Mouse (Mus musculus): ENCODE results near the gene Pmp22.

The Pmp22 gene

GRCm38 (mm10) chr11:63162806-63163205 is 34.0 kb downstream of the Pmp22 start:
- no peak for DNase-seq (ENCODE audit: low read depth, low spot score)

DNA sequence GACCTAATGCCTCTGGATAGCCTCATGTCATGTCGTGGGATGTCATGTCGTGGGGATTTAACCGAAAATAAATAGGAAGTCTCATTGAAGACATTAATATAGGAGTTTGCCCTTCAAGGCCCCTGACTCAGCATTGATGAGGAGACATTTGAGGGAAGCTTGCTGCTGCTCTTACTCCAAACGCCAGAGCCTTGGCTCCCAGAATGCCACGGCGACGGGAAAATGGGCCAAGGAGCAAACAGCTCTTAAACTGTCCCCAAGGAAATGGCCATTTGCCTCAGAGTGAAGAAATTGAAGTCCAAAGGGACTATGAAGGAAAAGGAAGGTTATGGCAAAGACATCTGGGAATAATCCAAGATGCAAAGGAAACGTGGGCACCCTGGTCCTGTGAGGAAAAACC is 34.8 kb downstream of the Pmp22 start:
- DNase-seq (ENCODE audit: low read depth, low spot score) = no peak

DNA sequence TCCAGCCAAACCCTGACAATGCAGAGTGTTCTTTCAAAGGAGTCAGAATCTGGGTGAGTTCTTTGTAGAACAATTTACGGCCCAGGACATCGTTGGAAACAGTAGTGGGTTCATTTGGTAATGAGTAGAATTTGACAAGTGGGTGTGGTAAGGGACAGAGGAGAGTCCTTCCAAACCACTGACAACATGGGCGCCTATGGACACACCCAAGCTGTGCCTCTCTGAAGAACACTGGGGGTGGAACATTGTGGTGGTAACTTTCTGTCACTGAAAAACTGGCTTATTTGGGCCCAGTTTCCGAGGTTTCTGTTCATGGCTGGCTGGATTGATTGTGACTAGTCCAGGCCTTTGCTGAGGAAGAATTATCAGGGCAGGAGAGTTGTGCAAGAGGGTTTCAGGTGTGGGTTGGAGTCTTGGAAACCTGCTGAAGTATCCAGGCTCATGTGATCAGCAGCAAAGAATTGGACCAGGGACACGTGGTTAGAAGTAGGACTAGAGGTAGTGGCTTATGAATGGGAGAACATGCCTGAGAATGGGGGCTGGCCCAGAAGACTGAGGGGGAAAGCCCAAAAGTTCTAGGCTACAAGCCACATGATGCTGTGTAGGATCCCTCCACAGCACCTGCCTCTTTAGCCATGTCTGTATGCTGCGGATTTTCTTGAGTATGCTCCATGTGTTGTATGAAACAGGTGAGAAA is 35.4 kb downstream of the Pmp22 start:
- DNase-seq (ENCODE audit: low read depth, low spot score) = no peak

DNA sequence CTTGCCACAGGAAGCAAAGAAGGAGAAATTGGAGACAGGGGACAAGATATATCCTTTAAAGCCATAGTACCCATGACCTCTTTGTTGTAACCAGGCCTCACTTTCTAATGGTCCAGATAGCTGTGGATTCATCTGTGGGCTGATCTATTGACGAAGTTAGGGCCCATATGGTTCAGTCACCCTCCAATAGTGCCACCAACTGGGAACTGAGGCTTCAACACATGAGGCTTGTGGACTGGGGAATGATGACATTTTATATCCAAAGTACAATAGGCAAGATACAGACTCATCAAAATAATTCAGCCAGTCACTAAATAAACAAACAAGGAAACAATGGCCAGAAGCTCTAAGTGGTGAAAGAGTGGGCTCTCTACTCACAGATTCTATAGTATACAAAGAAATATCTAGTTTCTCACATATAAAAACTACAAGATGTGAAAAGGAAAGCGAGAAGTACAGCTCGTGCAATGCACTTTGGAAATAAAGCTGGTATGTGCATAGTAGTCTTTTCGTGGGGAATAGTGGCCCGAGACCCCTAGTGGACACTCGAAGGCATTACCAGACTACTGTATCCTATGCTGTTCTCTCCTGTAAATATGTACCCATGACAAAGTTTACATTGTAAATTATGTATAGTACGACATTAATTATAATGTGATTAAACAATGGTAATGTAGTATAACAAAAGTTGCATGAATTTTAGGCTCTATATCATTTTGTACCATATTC is 36.1 kb downstream of the Pmp22 start:
- DNase-seq (ENCODE audit: low read depth, low spot score) = peak; percentile 54

DNA sequence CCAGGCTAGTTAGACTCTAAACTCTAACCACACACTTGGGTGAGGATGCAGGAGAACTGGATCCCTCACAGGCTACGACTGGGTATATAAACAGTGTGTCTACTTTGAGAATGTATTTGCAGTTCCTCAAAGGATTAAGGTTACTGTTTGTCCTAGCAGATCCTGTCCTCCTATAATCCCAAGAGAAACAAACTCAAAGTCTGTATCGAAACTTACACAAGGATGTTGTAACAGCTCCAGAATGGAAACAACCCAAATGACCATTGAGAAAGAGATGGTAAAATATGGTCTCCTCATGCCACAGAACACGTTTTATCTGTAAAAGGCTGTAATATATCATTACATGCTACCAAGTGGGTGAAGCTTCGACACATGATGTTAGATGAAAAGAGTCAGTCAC is 39.0 kb downstream of the Pmp22 start:
- no peak for DNase-seq (ENCODE audit: low read depth, low spot score)

DNA sequence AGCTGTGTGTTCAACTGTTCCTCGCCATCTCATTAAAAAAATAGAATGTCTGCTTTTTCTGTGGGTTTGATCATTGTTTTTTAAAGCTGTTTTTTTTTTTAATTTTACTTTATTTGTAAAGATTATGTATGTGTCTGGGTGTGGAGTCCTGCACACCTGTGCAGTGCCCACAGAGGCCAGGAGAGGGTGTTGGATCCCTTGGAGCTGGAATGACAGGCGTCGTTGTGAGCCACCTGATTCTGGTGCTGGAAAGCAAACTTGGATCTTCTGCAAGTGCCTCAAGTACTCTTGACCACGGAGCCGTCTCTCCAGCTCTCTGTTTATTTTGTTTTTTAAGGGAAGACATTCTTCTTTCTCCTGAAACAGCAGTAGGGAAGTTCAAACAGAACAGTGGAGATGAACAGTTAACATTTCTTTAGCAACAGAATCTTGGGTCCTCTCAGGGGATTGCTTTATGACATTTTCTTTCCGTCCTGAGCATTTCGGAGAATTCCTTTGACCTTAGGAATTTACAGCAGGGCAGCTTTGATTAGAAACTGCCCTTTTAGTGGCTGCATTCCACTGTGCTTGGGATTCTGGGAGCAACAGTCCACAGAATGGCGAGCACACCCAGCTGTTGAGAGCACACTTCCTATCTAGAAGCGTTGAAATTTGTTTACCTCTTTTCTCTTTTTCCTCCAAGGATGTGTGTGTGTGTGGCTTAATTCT is 39.9 kb downstream of the Pmp22 start:
- DNase-seq (ENCODE audit: low read depth, low spot score) = peak; percentile 67

DNA sequence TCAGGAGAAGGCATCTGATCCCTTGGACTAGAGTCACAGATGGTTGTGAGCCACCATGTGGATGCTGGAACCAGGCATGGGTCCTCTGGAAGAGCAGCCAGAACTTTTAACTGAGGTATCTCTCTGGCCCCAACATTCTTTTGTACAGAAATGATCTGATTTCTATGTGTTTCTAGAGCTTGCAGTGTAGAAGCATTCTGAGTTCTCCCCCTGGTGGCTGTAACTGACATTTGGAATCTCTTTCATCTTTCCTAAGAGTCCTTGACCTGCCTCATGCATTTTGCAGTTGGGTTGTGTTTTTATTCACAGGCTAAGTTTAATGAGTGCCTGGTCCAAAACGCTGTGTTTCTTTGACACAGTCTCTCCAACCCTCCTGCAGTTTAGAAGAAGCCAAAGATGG is 43.2 kb downstream of the Pmp22 start:
- peak; percentile 62 for DNase-seq (ENCODE audit: low read depth, low spot score)

- peak; percentile 93 for DNase-seq (ENCODE audit: low read depth, low spot score)
These were observed 44.8 kb downstream of the Pmp22 start for GRCm38 (mm10) chr11:63173604-63174003.

DNA sequence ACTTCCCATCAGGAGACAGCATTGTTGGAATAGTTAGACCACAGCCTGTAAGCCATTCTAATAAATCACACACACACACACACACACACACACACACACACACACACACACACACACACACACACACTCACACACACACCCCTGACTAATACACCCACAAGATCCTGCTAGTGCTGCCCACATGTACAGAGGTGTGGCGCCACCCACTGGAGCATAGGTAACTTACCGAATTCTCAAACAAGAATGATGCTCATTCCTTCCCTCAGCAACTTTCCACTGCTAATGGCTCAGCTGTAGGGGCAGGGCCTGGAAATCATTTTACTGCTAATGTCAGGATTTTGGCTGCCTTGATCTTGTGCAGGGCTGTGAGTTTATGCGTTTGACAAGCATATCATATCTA is 46.5 kb downstream of the Pmp22 start:
- DNase-seq (ENCODE audit: low read depth, low spot score) = peak; percentile 57

DNA sequence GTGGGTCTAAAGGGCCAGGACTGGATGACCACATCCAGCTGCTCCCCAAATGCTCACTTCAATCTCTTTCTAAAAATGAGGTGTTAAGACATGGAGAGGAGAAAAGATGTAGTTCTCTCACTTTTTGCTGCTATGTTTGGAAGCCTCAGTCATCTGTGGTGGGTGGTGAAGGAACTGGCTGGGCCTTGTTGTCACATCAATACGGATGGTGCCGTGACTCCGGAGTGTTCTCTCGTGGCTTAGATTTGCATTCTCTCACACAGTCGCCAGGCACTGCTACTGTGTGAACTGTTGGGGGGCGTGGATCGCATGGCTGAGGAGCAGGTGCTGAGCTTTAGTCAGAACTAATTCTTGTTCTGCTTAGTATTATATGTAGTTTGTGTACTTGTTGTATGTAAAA is 47.6 kb downstream of the Pmp22 start:
- no peak for DNase-seq (ENCODE audit: low read depth, low spot score)

DNA sequence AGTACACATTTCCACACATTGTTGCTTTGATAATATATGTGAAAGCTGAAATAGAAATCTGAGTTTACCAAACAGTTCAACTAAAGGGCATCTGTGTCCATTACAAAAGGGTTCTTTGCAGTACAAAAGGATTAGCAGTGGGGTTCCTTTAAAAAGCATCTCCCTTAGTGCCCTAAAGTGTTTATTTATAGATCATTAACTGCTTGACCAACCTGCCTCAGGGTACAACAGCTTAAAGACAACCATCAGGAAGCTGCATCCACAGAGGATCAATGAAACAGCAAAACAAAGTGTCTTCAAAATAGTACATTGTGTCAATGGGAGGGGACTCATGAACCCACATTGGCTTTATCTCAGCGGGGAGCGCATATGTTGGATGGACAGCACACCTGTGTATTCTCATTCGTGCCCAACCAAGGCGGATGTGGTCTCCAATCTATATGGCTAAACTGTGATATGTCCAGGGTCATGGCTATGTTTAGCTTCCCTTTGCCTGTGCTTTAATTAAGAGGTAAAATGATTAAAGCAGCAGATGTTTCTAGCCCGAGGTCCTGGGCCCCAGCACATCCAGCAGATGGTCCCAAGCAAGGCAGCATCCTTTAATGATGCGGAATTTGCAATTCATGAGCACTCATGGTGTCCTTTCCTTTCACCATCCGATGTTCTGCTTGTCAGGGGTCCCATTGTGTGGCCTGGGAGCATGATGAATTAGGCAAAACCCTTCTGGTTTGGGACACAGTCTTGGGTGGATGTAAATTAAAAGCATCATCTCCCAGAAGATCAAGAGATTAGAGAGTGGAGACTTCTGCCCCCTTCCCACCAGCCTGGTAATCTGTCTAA is 51.7 kb downstream of the Pmp22 start:
- DNase-seq (ENCODE audit: low read depth, low spot score) = no peak

DNA sequence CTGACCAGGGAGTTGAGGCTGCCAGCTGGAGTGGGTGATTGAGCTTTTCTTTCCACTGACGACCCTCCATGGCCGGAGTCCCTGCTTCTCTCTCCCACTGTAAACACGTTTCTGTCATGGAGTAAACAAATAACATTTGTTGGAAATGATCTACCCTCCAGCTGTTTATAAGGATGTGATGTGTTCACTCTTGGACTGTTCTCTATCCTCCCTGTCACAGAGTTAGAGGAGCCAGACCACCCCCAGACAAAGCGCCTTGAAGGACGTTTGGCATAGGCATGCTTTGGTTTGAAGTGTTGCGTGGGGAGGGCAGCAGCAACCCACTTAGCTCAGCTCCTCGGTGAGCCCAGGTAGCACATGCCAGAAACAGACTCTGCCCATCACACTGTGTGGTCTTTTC is 60.0 kb downstream of the Pmp22 start:
- no peak for DNase-seq (ENCODE audit: low read depth, low spot score)

- no peak for DNase-seq (ENCODE audit: low read depth, low spot score)
These were observed 69.3 kb downstream of the Pmp22 start for GRCm38 (mm10) chr11:63198070-63198469.

DNA sequence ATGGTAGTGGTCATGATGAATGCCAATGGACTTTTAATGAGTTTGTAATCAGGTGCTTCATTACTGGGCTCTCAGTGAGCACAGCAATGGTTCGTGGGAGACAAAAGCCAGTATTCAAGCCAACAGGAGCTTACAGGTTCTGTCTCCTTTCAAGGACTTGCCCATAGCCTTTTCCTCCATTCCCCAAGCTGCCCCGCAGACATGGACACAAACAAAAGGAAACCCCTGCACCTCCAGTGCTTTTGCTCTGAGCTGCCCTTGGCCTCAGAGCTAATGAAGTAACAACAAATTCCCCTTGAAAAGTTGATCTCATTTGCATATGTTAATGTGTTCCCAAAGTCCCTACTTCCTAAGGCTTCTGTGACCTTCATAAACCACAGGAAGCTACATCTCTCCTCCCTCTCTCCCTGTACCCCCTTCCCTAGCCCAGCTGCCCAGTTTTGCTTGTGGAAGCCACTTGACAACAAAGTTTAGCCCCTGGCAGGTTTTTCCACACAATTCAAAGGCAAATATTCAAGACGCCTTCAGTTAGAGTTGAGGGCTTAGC is 73.3 kb downstream of the Pmp22 start:
- no peak for DNase-seq (ENCODE audit: low read depth, low spot score)
